Mouse (Mus musculus): Measurements from ENCODE around the gene Fgr. TPM values are rescaled to one million over a fixed set of nuclear protein-coding genes. Genes with fewer than 3 reads are reported as not detected.

Gene Fgr
- polyA plus RNA-seq, 1 experiment: not detected

- TF ChIP-seq GATA1 (IDR thresholded peaks at IDR 0.05; ENCODE audit: low read length): no peak
Measured at GRCm38 (mm10) chr4:133005233-133005632, 31.3 kb downstream of the Fgr start.

GRCm38 (mm10) chr4:133007513-133008380 is 33.9 kb downstream of the Fgr start:
- peak; percentile 58 for TF ChIP-seq GATA1 (IDR thresholded peaks at IDR 0.05; ENCODE audit: low read length)

GRCm38 (mm10) chr4:133009131-133009530 is 35.2 kb downstream of the Fgr start:
- TF ChIP-seq GATA1 (IDR thresholded peaks at IDR 0.05; ENCODE audit: low read length): no peak

GRCm38 (mm10) chr4:133009676-133010075 is 35.8 kb downstream of the Fgr start:
- TF ChIP-seq GATA1 (IDR thresholded peaks at IDR 0.05; ENCODE audit: low read length): no peak

- no peak for TF ChIP-seq GATA1 (IDR thresholded peaks at IDR 0.05; ENCODE audit: low read length)
Measured at GRCm38 (mm10) chr4:133010611-133011010, 36.7 kb downstream of the Fgr start.

GRCm38 (mm10) chr4:133011028-133011820 is 37.3 kb downstream of the Fgr start, which contains the start of gene Ahdc1:
Gene Ahdc1 (plus strand): TSS chr4:133011260.
- no peak for TF ChIP-seq GATA1 (IDR thresholded peaks at IDR 0.05; ENCODE audit: low read length)

- TF ChIP-seq GATA1 (IDR thresholded peaks at IDR 0.05; ENCODE audit: low read length): no peak
Measured at GRCm38 (mm10) chr4:133011821-133012775, 38.2 kb downstream of the Fgr start.

- TF ChIP-seq GATA1 (IDR thresholded peaks at IDR 0.05; ENCODE audit: low read length): no peak
Measured at GRCm38 (mm10) chr4:133012776-133013265, 38.9 kb downstream of the Fgr start.

GRCm38 (mm10) chr4:133013266-133013891 is 39.5 kb downstream of the Fgr start:
- no peak for TF ChIP-seq GATA1 (IDR thresholded peaks at IDR 0.05; ENCODE audit: low read length)

- TF ChIP-seq GATA1 (IDR thresholded peaks at IDR 0.05; ENCODE audit: low read length): no peak
Measured at GRCm38 (mm10) chr4:133014088-133014487, 40.2 kb downstream of the Fgr start.

- TF ChIP-seq GATA1 (IDR thresholded peaks at IDR 0.05; ENCODE audit: low read length): no peak
Measured at GRCm38 (mm10) chr4:133014896-133015709, 41.2 kb downstream of the Fgr start.

- TF ChIP-seq GATA1 (IDR thresholded peaks at IDR 0.05; ENCODE audit: low read length): no peak
Measured at GRCm38 (mm10) chr4:133015710-133016651, 42.1 kb downstream of the Fgr start.

Measured in G1E-ER4 (cell line).